Mouse (Mus musculus) stomach, postnatal 0 days (tissue): Measurements from ENCODE around the gene Lrit2.
A peak's percentile ranks its signal among the peaks of the same experiment; 100 is the strongest.

ENCODE experiments used
- CTCF ChIP-seq: IDR thresholded peaks from 2 replicates; pipeline ENCODE4 v1.5.1; 2016; ENCODE audit warnings: antibody characterized with exemption, low read depth, mild to moderate bottlenecking, moderate library complexity
- EP300 ChIP-seq: optimal IDR thresholded peaks from 2 replicates; pipeline ENCODE3; 2016; ENCODE audit warnings: antibody characterized with exemption

DNA sequence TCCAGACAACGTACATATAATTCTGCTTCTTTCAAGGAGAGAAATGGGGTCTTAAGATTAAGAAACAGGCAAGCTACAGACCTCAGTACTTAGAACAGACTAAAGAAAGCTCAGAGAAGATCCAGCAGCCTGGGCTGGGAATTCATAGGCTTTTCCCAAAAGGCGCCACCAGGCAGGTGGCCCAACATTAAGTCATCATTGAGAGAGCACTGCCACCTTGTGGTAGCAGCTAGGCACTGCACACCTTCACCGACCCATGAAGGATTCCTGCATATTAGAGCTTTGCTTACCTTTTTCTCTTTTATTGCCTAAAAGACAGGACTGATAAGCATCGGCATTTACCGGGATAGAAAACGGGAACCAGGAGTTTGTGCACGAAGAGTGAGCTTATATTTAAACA, 34.5 kb upstream of the Lrit2 start:
- TF ChIP-seq CTCF: peak; percentile 94
- TF ChIP-seq EP300: no peak
